Mouse (Mus musculus): ENCODE results near the gene Itga10. TPM values are rescaled to one million over a fixed set of nuclear protein-coding genes. Genes with fewer than 3 reads are reported as not detected.

The Itga10 gene
- polyA plus RNA-seq, 1 experiment from 2014 or later = 0.86 TPM

DNA sequence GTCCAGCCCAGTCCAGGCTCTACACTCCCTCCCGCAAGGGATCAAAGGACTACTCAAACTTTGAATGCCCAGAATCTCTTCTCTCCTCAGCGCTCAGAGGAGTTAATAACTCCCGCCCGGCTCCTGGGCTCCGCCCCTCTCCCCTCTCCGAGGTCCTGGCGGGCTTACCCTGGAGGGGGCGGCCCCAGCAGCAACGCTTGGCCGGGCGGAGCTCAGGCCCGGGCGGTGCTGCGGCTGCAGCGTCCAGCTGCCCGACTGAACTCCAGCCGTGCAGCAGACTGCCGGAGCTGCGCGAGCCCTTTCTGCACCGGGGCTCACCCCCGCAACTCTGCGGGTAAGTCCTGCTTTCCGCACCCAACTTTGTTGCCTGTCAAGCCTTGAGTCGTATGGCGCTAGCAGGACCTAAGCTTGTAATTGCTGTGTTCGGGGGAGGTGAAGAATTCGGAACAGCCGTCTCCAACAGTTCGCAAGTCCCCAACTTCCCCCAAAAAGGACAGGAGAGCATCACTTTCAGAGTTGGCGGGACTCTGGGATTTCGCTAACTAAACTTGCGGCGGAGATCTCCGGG is 50.9 kb downstream of the Itga10 start, which contains the start of gene Pias3:
Gene Pias3, plus strand, starts transcription at position 187 of the 568 bp plus-strand sequence.
- Histone ChIP-seq H3K9ac (ENCODE audit: low read length) (peak within 1 kb of the TSS; percentile 79), H3K4me1 (ENCODE audit: control insufficient read depth, insufficient read depth, low read length) (peaks cover 9% of the 10 kb centered on the region; the same call in 1 of the 2 replicates), H3K36me3 (ENCODE audit: control insufficient read depth, insufficient read depth, low read length) (no peaks in the 10 kb centered on the region; the same call in 1 of the 2 replicates), H3K4me3 (ENCODE audit: low read depth, low read length) (peak within 1 kb of the TSS; percentile 85), H3K27ac (ENCODE audit: low read depth, low read length) (peak within 1 kb of the TSS; percentile 90), H3K27me3 (ENCODE audit: control insufficient read depth, insufficient read depth, low read length) (no peaks in the 10 kb centered on the region), H3K4me2 (ENCODE audit: low read depth) (peak within 1 kb of the TSS; percentile 81), H3K9me3 (ENCODE audit: control insufficient read depth, low read length) (no peaks in the 10 kb centered on the region)
- DNase-seq (ENCODE audit: low spot score) = peak; percentile 87
- peak; percentile 56 for ATAC-seq (ENCODE audit: insufficient read depth, low FRiP score, low TSS enrichment)
- under 1% methylated on average over 35 of the region's 35 CpGs for WGBS

DNA sequence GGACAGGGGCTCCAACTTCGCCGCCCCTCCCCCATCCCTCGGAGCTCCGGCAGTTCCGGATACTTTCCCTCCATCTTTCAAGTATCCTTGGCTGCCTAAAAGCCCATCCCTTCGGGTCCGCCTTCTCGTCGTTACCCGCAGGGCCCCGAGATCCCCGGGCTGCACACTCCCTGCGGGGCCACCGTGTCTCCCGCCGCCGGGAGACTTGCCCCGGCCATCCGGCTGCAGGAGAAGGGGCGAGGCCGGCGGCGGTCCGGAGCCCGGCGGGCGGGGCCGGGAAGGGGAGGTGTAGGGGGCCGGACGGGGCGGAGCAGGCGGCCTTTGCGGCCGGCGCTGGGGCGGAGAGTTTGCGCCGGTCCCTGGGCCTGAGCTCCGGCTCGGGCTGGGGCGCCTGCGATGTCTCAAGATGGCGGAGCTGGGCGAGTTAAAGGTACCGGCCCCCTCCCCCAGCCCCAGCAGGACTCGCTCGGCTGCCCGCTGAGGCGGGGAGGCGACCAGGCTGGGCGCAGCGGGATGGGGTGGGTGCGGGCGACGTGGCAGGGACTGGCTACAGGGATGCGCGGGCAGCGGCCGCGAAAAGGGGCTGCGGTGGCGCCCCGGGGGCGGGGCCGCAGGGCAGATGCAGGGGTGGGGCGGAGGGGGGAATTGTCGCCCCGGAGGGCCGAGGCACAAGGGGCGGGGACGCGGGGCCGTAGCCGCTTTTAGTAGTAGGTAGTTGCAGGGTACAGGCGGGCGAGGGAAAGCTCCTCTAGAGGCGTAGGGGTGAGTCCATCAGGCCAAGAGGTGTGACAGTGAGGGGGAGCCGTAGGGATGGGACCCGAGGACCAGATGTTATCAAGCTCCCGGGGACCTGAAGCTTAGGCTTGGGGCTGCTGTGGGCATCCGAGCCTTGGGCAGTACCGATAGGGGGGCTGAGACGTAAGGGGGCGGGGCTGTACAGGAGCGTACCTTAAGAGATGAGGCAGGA is 51.7 kb downstream of the Itga10 start:
- ATAC-seq (ENCODE audit: insufficient read depth, low FRiP score, low TSS enrichment) (peak; percentile 94), DNase-seq (ENCODE audit: low spot score) (peak; percentile 94)
- under 1% methylated on average over 79 of the region's 85 CpGs for WGBS
- H3K9ac ChIP-seq (ENCODE audit: low read length) = peak overlapping the region; percentile 79
- H3K4me1 ChIP-seq (ENCODE audit: control insufficient read depth, insufficient read depth, low read length) = peaks cover 9% of the 10 kb centered on the region; the same call in 1 of the 2 replicates
- peak overlapping the region; percentile 90 for H3K27ac ChIP-seq (ENCODE audit: low read depth, low read length)
- H3K9me3 ChIP-seq (ENCODE audit: control insufficient read depth, low read length) = no peaks in the 10 kb centered on the region
- peaks cover under 1% of the 10 kb centered on the region; the same call in 1 of the 2 replicates for H3K36me3 ChIP-seq (ENCODE audit: control insufficient read depth, insufficient read depth, low read length)
- peak overlapping the region; percentile 85 for H3K4me3 ChIP-seq (ENCODE audit: low read depth, low read length)
- H3K27me3 ChIP-seq (ENCODE audit: control insufficient read depth, insufficient read depth, low read length) = no peaks in the 10 kb centered on the region
- H3K4me2 ChIP-seq (ENCODE audit: low read depth) = peak overlapping the region; percentile 81

DNA sequence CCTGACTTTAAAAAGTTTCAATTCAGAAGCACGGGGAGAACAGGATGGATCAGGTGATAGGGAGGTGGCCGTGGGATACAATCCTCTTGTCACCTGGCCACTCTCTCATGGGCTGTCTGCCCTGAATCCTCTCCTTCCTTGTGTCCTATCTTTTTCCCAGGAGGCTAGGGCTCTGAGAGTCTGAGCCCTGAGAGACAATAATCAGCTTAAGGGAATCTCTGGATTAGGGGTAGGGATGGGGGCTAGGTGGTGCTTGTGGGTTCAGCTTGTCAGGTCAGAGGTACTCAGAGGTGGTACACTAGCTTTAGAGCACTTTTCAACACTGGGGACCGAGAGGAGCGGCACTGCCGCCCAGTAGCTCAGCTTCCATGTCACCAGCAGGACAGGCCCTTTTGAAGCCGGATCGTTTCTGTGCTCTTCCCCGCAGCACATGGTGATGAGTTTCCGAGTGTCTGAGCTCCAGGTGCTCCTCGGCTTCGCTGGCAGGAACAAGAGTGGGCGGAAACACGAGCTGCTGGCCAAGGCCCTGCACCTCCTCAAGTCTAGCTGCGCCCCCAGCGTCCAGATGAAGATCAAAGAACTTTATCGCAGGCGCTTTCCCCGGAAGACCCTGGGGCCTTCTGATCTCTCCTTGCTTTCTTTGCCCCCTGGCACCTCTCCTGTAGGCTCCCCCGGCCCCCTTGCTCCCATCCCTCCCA is 53.8 kb downstream of the Itga10 start:
- Histone ChIP-seq H3K27me3 (ENCODE audit: control insufficient read depth, insufficient read depth, low read length) (no peaks in the 10 kb centered on the region), H3K9me3 (ENCODE audit: control insufficient read depth, low read length) (no peaks in the 10 kb centered on the region), H3K4me2 (ENCODE audit: low read depth) (no peak overlapping the region), H3K27ac (ENCODE audit: low read depth, low read length) (no peak overlapping the region), H3K36me3 (ENCODE audit: control insufficient read depth, insufficient read depth, low read length) (peaks cover 4% of the 10 kb centered on the region), H3K4me3 (ENCODE audit: low read depth, low read length) (no peak overlapping the region), H3K4me1 (ENCODE audit: control insufficient read depth, insufficient read depth, low read length) (peaks cover 9% of the 10 kb centered on the region; the same call in 1 of the 2 replicates), H3K9ac (ENCODE audit: low read length) (no peak overlapping the region)
- ATAC-seq (ENCODE audit: insufficient read depth, low FRiP score, low TSS enrichment) = no peak
- DNase-seq (ENCODE audit: low spot score) = no peak
- WGBS = 40% methylated on average over 19 of the region's 19 CpGs

DNA sequence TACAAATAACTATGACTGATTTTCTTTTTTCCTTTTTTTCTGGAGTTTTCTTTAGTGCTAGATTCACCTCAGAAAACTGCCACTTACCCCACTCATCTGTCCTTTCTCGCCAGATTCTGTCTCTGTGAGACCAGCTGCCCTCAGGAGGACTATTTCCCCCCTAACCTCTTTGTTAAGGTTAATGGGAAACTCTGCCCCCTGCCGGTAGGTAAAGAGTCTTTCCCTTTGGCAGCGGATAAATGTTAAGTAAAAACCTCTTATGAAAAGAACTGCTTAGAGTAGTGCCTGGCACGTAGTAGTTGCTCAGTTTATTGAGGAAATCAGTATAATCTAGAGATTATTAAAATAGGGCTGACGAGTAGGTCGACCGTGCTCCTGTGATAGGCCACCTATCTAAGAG is 55.0 kb downstream of the Itga10 start:
- ATAC-seq (ENCODE audit: insufficient read depth, low FRiP score, low TSS enrichment) (no peak), DNase-seq (ENCODE audit: low spot score) (no peak)
- Histone ChIP-seq H3K4me1 (ENCODE audit: control insufficient read depth, insufficient read depth, low read length) (peaks cover 9% of the 10 kb centered on the region; the same call in 1 of the 2 replicates), H3K27ac (ENCODE audit: low read depth, low read length) (no peak overlapping the region), H3K9ac (ENCODE audit: low read length) (no peak overlapping the region), H3K27me3 (ENCODE audit: control insufficient read depth, insufficient read depth, low read length) (no peaks in the 10 kb centered on the region), H3K4me3 (ENCODE audit: low read depth, low read length) (no peak overlapping the region), H3K9me3 (ENCODE audit: control insufficient read depth, low read length) (no peaks in the 10 kb centered on the region), H3K4me2 (ENCODE audit: low read depth) (no peak overlapping the region), H3K36me3 (ENCODE audit: control insufficient read depth, insufficient read depth, low read length) (peaks cover 4% of the 10 kb centered on the region)
- 60% methylated on average over 7 of the region's 7 CpGs for WGBS

DNA sequence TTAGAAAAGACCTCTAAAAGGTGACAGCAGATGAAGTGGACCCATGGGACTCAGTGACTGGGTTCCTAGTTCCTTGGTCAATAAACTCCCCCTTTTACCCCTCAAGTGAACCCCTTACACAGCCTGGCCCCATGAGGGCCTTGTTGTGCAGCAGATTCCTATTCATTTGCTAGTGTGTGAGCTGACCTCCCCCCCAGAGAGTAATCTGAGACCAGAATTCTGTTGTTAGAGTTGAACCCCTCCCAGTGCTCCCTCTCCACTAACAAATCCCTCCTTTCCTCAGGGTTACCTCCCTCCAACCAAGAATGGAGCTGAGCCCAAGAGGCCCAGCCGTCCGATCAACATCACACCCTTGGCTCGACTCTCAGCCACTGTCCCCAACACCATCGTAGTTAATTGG is 55.6 kb downstream of the Itga10 start:
- no peak for DNase-seq (ENCODE audit: low spot score)
- no peak overlapping the region for H3K9ac ChIP-seq (ENCODE audit: low read length)
- WGBS = 85% methylated on average over 4 of the region's 4 CpGs
- no peak overlapping the region for H3K4me2 ChIP-seq (ENCODE audit: low read depth)
- no peaks in the 10 kb centered on the region for H3K9me3 ChIP-seq (ENCODE audit: control insufficient read depth, low read length)
- H3K27me3 ChIP-seq (ENCODE audit: control insufficient read depth, insufficient read depth, low read length) = no peaks in the 10 kb centered on the region
- H3K36me3 ChIP-seq (ENCODE audit: control insufficient read depth, insufficient read depth, low read length) = peaks cover 4% of the 10 kb centered on the region
- ATAC-seq (ENCODE audit: insufficient read depth, low FRiP score, low TSS enrichment) = no peak
- H3K27ac ChIP-seq (ENCODE audit: low read depth, low read length) = no peak overlapping the region
- peaks cover 5% of the 10 kb centered on the region; the same call in 1 of the 2 replicates for H3K4me1 ChIP-seq (ENCODE audit: control insufficient read depth, insufficient read depth, low read length)
- no peak overlapping the region for H3K4me3 ChIP-seq (ENCODE audit: low read depth, low read length)

DNA sequence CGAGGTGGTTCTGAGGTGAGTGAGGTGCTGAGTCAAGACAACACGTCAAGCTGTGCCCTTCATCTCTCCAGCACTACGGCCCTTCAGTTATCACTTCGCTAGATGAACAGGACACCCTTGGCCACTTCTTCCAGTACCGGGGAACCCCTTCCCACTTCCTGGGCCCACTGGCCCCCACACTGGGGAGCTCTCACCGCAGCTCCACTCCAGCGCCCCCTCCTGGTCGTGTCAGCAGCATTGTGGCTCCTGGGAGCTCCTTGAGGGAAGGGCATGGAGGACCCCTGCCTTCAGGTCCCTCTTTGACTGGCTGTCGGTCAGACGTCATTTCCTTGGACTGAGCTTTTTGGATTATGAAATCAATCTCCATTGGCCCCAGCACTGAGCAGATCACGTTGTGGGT is 59.4 kb downstream of the Itga10 start:
- H3K9ac ChIP-seq (ENCODE audit: low read length) = no peak overlapping the region
- H3K9me3 ChIP-seq (ENCODE audit: control insufficient read depth, low read length) = no peaks in the 10 kb centered on the region
- no peaks in the 10 kb centered on the region for H3K27me3 ChIP-seq (ENCODE audit: control insufficient read depth, insufficient read depth, low read length)
- peaks cover 4% of the 10 kb centered on the region for H3K36me3 ChIP-seq (ENCODE audit: control insufficient read depth, insufficient read depth, low read length)
- H3K4me1 ChIP-seq (ENCODE audit: control insufficient read depth, insufficient read depth, low read length) = 0 out of 2 replicates have a peak, but pooled peaks cover 4% of the 10 kb centered on the region
- no peak overlapping the region for H3K4me3 ChIP-seq (ENCODE audit: low read depth, low read length)
- WGBS = 67% methylated on average over 11 of the region's 11 CpGs
- no peak overlapping the region for H3K4me2 ChIP-seq (ENCODE audit: low read depth)
- no peak overlapping the region for H3K27ac ChIP-seq (ENCODE audit: low read depth, low read length)
- ATAC-seq (ENCODE audit: insufficient read depth, low FRiP score, low TSS enrichment) = no peak
- DNase-seq (ENCODE audit: low spot score) = no peak

DNA sequence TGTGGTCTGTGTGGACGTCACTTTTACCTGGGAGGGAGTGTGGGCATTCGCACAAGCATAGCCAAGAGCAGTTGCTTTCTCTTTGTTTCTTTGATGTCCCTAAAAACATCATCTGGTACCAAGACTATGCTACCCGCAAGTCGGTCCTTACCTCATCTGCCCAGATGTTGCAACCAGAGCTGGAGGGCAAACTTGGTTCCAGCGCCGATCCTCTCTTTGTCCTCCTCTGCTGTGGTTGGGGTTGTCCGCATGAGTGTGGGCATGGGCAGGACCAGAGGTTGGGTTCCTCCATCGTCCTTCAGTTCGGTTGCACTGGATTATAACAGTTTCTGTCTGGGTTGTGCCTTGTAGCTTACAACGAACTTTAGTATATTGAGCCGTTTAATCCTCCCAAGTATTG is 60.8 kb downstream of the Itga10 start:
- WGBS = 92% methylated on average over 11 of the region's 11 CpGs

DNA sequence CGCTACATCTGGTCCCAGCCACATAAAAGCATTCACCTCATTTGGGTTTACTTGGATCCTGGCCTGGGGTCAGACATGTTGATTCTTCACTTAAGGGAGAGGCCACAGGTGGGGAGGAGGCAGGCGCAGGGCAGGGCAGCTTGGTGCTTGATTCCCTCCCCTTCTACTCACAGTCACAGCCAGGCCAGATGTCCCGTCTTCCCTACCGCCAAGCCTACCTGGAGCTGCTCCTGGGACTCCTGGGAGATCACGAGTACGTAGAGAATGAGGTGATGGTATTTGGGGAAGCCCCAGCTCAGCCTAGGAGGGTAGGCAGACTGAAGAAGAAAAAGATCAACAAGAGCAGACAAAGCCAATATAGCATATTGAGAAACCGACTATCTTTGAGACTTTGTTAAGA is 61.6 kb downstream of the Itga10 start:
- ATAC-seq (ENCODE audit: insufficient read depth, low FRiP score, low TSS enrichment) = no peak
- no peak overlapping the region for H3K4me3 ChIP-seq (ENCODE audit: low read depth, low read length)
- H3K9me3 ChIP-seq (ENCODE audit: control insufficient read depth, low read length) = no peaks in the 10 kb centered on the region
- no peak overlapping the region for H3K9ac ChIP-seq (ENCODE audit: low read length)
- H3K36me3 ChIP-seq (ENCODE audit: control insufficient read depth, insufficient read depth, low read length) = peaks cover 7% of the 10 kb centered on the region
- no peaks in the 10 kb centered on the region for H3K27me3 ChIP-seq (ENCODE audit: control insufficient read depth, insufficient read depth, low read length)
- H3K27ac ChIP-seq (ENCODE audit: low read depth, low read length) = no peak overlapping the region
- WGBS = 80% methylated on average over 7 of the region's 7 CpGs
- 0 out of 2 replicates have a peak, but pooled peaks cover 4% of the 10 kb centered on the region for H3K4me1 ChIP-seq (ENCODE audit: control insufficient read depth, insufficient read depth, low read length)
- DNase-seq (ENCODE audit: low spot score) = peak; percentile 7
- H3K4me2 ChIP-seq (ENCODE audit: low read depth) = no peak overlapping the region

More for the DNA sequence above, 60.8 kb downstream of the Itga10 start:
- Histone ChIP-seq H3K9ac (ENCODE audit: low read length) (no peak overlapping the region), H3K27me3 (ENCODE audit: control insufficient read depth, insufficient read depth, low read length) (no peaks in the 10 kb centered on the region), H3K4me2 (ENCODE audit: low read depth) (no peak overlapping the region), H3K4me3 (ENCODE audit: low read depth, low read length) (no peak overlapping the region), H3K27ac (ENCODE audit: low read depth, low read length) (no peak overlapping the region), H3K4me1 (ENCODE audit: control insufficient read depth, insufficient read depth, low read length) (0 out of 2 replicates have a peak, but pooled peaks cover 4% of the 10 kb centered on the region), H3K9me3 (ENCODE audit: control insufficient read depth, low read length) (no peaks in the 10 kb centered on the region), H3K36me3 (ENCODE audit: control insufficient read depth, insufficient read depth, low read length) (peaks cover 6% of the 10 kb centered on the region)
- ATAC-seq (ENCODE audit: insufficient read depth, low FRiP score, low TSS enrichment) (no peak), DNase-seq (ENCODE audit: low spot score) (no peak)

Data from neural tube, embryonic 11.5 days (tissue).